ENCODE assay signal across 9 mouse cellular contexts in genomic region chr8:117069708-117070107, GRCm38 (mm10). TPM values are rescaled to one million over a fixed set of nuclear protein-coding genes. Genes with fewer than 3 reads are reported as not detected.
DNase-seq lines count a peak whose midpoint lies in the region; ATAC-seq lines count a peak whose summit lies in the region.
"Had no signal": no experiment of that assay in that cellular context is flagged by ENCODE, and none has a peak within 500 bp of the region (broad histone marks: within the 10 kb centered on the region; RNA-seq: fewer than 3 reads in every experiment).

No protein-coding gene starts in this region.

- no peaks in the 10 kb centered on the region for H3K36me3 ChIP-seq in kidney, embryonic 14.5 days (ENCODE audit: control insufficient read depth, insufficient read depth, low read length)
- no peaks in the 10 kb centered on the region for H3K36me3 ChIP-seq in limb, embryonic 10.5 days

- H3K4me1 ChIP-seq in kidney, embryonic 14.5 days (ENCODE audit: control insufficient read depth, insufficient read depth, low read length): no peaks in the 10 kb centered on the region
- H3K4me1 ChIP-seq in limb, embryonic 10.5 days: no peaks in the 10 kb centered on the region

- no peak overlapping the region for H3K9ac ChIP-seq in kidney, embryonic 14.5 days (ENCODE audit: low read depth, low read length)

- no peaks in the 10 kb centered on the region for H3K9me3 ChIP-seq in kidney, embryonic 14.5 days (ENCODE audit: control insufficient read depth, low read length)
- H3K9me3 ChIP-seq in limb, embryonic 10.5 days (replicated peaks): no peaks in the 10 kb centered on the region

- no peak overlapping the region for H3K4me3 ChIP-seq in kidney, embryonic 14.5 days (ENCODE audit: low read length)
- no peak overlapping the region for H3K4me3 ChIP-seq in limb, embryonic 10.5 days

- no peak overlapping the region for H3K27ac ChIP-seq in kidney, embryonic 14.5 days (ENCODE audit: low read depth, low read length)
- H3K27ac ChIP-seq in limb, embryonic 10.5 days: no peak overlapping the region

- no peak for ATAC-seq in CD4-positive, CD25-positive, alpha-beta regulatory T cell, adult 4 months
- no peak for ATAC-seq in kidney, embryonic 14.5 days (ENCODE audit: low FRiP score, low TSS enrichment)

- 86% methylated on average over 1 of the region's 1 CpGs for WGBS in kidney, embryonic 14.5 days
- 90% methylated on average over 1 of the region's 1 CpGs for WGBS in limb, embryonic 10.5 days

- no peak overlapping the region for H3K4me2 ChIP-seq in kidney, embryonic 14.5 days (replicated peaks; ENCODE audit: low read depth, low read length)

- no peaks in the 10 kb centered on the region for H3K27me3 ChIP-seq in kidney, embryonic 14.5 days (ENCODE audit: control insufficient read depth, insufficient read depth, low read length)
- H3K27me3 ChIP-seq in limb, embryonic 10.5 days (ENCODE audit: low read depth, poor library complexity, severe bottlenecking): no peaks in the 10 kb centered on the region

- peak; percentile 23 for DNase-seq in CD4-positive, CD25-positive, alpha-beta regulatory T cell, adult 2 months (ENCODE audit: low read depth, low spot score)
- peak; percentile 7 for DNase-seq in kidney, adult 9 months
- DNase-seq in urinary bladder, postnatal 14 days (ENCODE audit: low spot score): peak; percentile 28
- no peak for DNase-seq in urinary bladder, adult 2 months (ENCODE audit: low spot score)
- DNase-seq in limb, embryonic 10.5 days (ENCODE audit: low spot score): no peak
- no peak for DNase-seq in thymus, postnatal 10 days (ENCODE audit: low spot score in 2 of 2)

RNA-seq across cellular contexts. Expression of gene Pkd1l2, which starts 12.5 kb away (rescaled TPM):
- polyA plus RNA-seq in CD4-positive, CD25-positive, alpha-beta regulatory T cell, adult 4 months (2017; shearing (Covaris generic)): not detected
- polyA plus RNA-seq in kidney, embryonic 14.5 days (2014; fragmentation: Nextera tagmentation; extraction: Ambion mirVana): not detected in 2 replicates
- 0.07 and 0.09 TPM in 2 replicates for polyA plus RNA-seq in urinary bladder, adult 2 months (2012; rRNA removed)
- not detected in 2 replicates for polyA plus RNA-seq in limb, embryonic 10.5 days (2016; fragmentation: Nextera tagmentation; extraction: Ambion mirVana)
- polyA plus RNA-seq: C2C12 had no signal

RNA-seq across cellular contexts. Expression of gene Bco1, which starts 25.9 kb away (rescaled TPM):
- not detected for polyA plus RNA-seq in CD4-positive, CD25-positive, alpha-beta regulatory T cell, adult 4 months (2017; shearing (Covaris generic))
- 0.19 and 0.38 TPM in 2 replicates for polyA plus RNA-seq in kidney, embryonic 14.5 days (2014; fragmentation: Nextera tagmentation; extraction: Ambion mirVana)
- polyA plus RNA-seq in urinary bladder, adult 2 months (2012; rRNA removed): 0.21 and 0.25 TPM in 2 replicates
- not detected in 2 replicates for polyA plus RNA-seq in limb, embryonic 10.5 days (2016; fragmentation: Nextera tagmentation; extraction: Ambion mirVana)
- polyA plus RNA-seq: C2C12 had no signal

Comparison
In these comparisons a context has a peak if more than half of its experiments do, and no peak if none do; other contexts are left out.
1. DNase-seq: peak in CD4-positive, CD25-positive, alpha-beta regulatory T cell, adult 2 months (single experiment), kidney, adult 9 months (single experiment) and urinary bladder, postnatal 14 days (single experiment); none in urinary bladder, adult 2 months (single experiment), limb, embryonic 10.5 days (single experiment) and thymus, postnatal 10 days (0 of 2).